26 mouse cellular contexts compared by ENCODE assay signal in the genomic region with DNA sequence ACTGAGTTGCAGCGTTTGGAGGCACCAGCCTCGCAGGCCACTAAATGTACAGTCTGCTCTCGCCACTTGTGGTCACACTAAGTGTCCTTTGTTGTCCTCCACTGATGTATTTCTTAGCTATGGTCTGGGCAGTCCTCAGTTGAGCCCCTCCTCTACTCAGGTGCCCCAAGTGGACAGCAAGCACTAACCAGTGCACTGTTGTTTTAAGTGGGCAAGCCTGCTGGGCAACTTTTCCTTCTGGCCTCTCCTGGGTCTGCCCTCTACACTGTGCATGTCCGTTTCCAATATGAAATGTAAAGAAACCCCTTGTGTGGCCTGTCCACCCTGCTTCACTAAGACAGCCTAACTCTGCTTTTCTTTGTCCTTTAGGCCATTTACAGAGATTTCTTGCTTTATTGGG. TPM values are rescaled to one million over a fixed set of nuclear protein-coding genes. Genes with fewer than 3 reads are reported as not detected.
DNase-seq lines count a peak whose midpoint lies in the region; ATAC-seq and TF ChIP-seq lines count a peak whose summit lies in the region.
"Had no signal": no experiment of that assay in that cellular context is flagged by ENCODE, and none has a peak within 500 bp of the region (broad histone marks: within the 10 kb centered on the region; RNA-seq: fewer than 3 reads in every experiment).

No protein-coding gene starts in this region.

- H3K4me1 ChIP-seq in forebrain, embryonic 10.5 days = peaks cover 25% of the 10 kb centered on the region
- no peaks in the 10 kb centered on the region for H3K4me1 ChIP-seq in forebrain, embryonic 11.5 days (replicated peaks; ENCODE audit: control insufficient read depth, insufficient read depth, low read length)
- H3K4me1 ChIP-seq in lung, embryonic 14.5 days (ENCODE audit: insufficient read depth) = no peaks in the 10 kb centered on the region
- H3K4me1 ChIP-seq: forebrain, embryonic 12.5 days had no signal

- TF ChIP-seq CTCF in lung, embryonic 14.5 days (IDR thresholded peaks at IDR 0.05; ENCODE audit: low read depth) = no peak

- peaks cover 79% of the 10 kb centered on the region for H3K36me3 ChIP-seq in forebrain, embryonic 10.5 days (replicated peaks)
- H3K36me3 ChIP-seq in forebrain, embryonic 11.5 days (ENCODE audit: control insufficient read depth, insufficient read depth, low read length) = no peaks in the 10 kb centered on the region; the same call in 1 of the 2 replicates
- H3K36me3 ChIP-seq in lung, embryonic 14.5 days (ENCODE audit: insufficient read depth) = peaks cover 64% of the 10 kb centered on the region

- 0 out of 2 replicates have a peak overlapping the region, but pooled peaks have one; percentile 8 for H3K27ac ChIP-seq in forebrain, embryonic 10.5 days
- H3K27ac ChIP-seq in forebrain, embryonic 11.5 days (ENCODE audit: low read depth, low read length) = no peak overlapping the region
- peak overlapping the region; percentile 67 for H3K27ac ChIP-seq in lung, embryonic 14.5 days (ENCODE audit: low read depth)
- H3K27ac ChIP-seq: forebrain, embryonic 12.5 days; heart, embryonic 13.5 days had no signal

- no peaks in the 10 kb centered on the region for H3K27me3 ChIP-seq in forebrain, embryonic 10.5 days (ENCODE audit: poor library complexity, severe bottlenecking)
- no peaks in the 10 kb centered on the region for H3K27me3 ChIP-seq in forebrain, embryonic 11.5 days (ENCODE audit: control insufficient read depth, insufficient read depth, low read length)
- H3K27me3 ChIP-seq in lung, embryonic 14.5 days (ENCODE audit: insufficient read depth, low read length) = no peaks in the 10 kb centered on the region
- H3K27me3 ChIP-seq: embryonic facial prominence, embryonic 15.5 days; forebrain, embryonic 12.5 days; heart, embryonic 13.5 days had no signal

- no peak for DNase-seq in forebrain, embryonic 10.5 days (ENCODE audit: extremely low spot score, low spot score)
- DNase-seq in forebrain, embryonic 11.5 days (ENCODE audit: low spot score) = no peak
- peak; percentile 42 for DNase-seq in lung, embryonic 14.5 days
- peak; percentile 68 for DNase-seq in lung, postnatal 10 days
- DNase-seq in lung, postnatal 4 days = peak; percentile 68 to 82
- no peak for DNase-seq in left cerebral cortex, adult 8-10 months (ENCODE audit: low spot score in 2 of 2)
- DNase-seq in thymus, postnatal 14 days = no peak
- no peak for DNase-seq in liver
- DNase-seq: adrenal gland, adult 8-10 months; adrenal gland, postnatal 36 days; B cell, adult 2 months; cerebellum, adult 2 months; cerebellum, postnatal 10 days; embryo, embryonic 11 days; gastrocnemius, postnatal 14 days; heart, adult 11 months; heart, postnatal 36 days had no signal

- ATAC-seq in forebrain, embryonic 11.5 days (replicated peaks; ENCODE audit: low FRiP score) = no peak
- ATAC-seq in lung, embryonic 14.5 days (ENCODE audit: insufficient read depth) = peak; percentile 57; the same call in 1 of the 2 replicates
- ATAC-seq: CD4-positive, CD25-positive, alpha-beta regulatory T cell, adult 4 months; forebrain, embryonic 16.5 days had no signal

- no peak overlapping the region for H3K4me2 ChIP-seq in forebrain, embryonic 11.5 days (ENCODE audit: low read depth, low read length, severe bottlenecking)
- no peak overlapping the region for H3K4me2 ChIP-seq in lung, embryonic 14.5 days
- H3K4me2 ChIP-seq: embryonic facial prominence, embryonic 15.5 days; forebrain, embryonic 12.5 days; heart, embryonic 13.5 days had no signal

- 91% methylated on average over 4 of the region's 4 CpGs for WGBS in forebrain, embryonic 10.5 days
- 92% methylated on average over 4 of the region's 4 CpGs for WGBS in forebrain, embryonic 11.5 days
- 64% methylated on average over 4 of the region's 4 CpGs for WGBS in lung, embryonic 14.5 days

- H3K4me3 ChIP-seq in forebrain, embryonic 10.5 days = no peak overlapping the region
- H3K4me3 ChIP-seq in forebrain, embryonic 11.5 days (ENCODE audit: low read depth, low read length) = no peak overlapping the region
- H3K4me3 ChIP-seq in lung, embryonic 14.5 days (ENCODE audit: low read depth, low read length) = no peak overlapping the region
- H3K4me3 ChIP-seq: embryonic facial prominence, embryonic 15.5 days; erythroblast, embryonic 14.5 days; forebrain, embryonic 12.5 days; heart, embryonic 13.5 days had no signal

- H3K9me3 ChIP-seq in forebrain, embryonic 10.5 days = no peaks in the 10 kb centered on the region
- no peaks in the 10 kb centered on the region for H3K9me3 ChIP-seq in forebrain, embryonic 11.5 days (ENCODE audit: control insufficient read depth, low read length)
- H3K9me3 ChIP-seq in lung, embryonic 14.5 days (ENCODE audit: low read depth, low read length) = no peaks in the 10 kb centered on the region
- H3K9me3 ChIP-seq: embryonic facial prominence, embryonic 15.5 days; forebrain, embryonic 12.5 days; G1E; heart, embryonic 13.5 days had no signal

- H3K9ac ChIP-seq in forebrain, embryonic 11.5 days (ENCODE audit: low read length) = no peak overlapping the region
- no peak overlapping the region for H3K9ac ChIP-seq in lung, embryonic 14.5 days
- H3K9ac ChIP-seq: embryonic facial prominence, embryonic 15.5 days; forebrain, embryonic 12.5 days; heart, embryonic 13.5 days had no signal

RNA-seq across cellular contexts. Expression of a gene that starts 15.0 kb away (rescaled TPM):
- polyA plus RNA-seq in forebrain, embryonic 10.5 days (2016; fragmentation: Nextera tagmentation; extraction: Ambion mirVana) = 0.32 and 0.36 TPM in 2 replicates
- 0.27 and 0.28 TPM in 2 replicates for polyA plus RNA-seq in forebrain, embryonic 11.5 days (2014; fragmentation: Nextera tagmentation; extraction: Ambion mirVana)
- polyA plus RNA-seq in lung, embryonic 14.5 days (2014; fragmentation: Nextera tagmentation; extraction: Ambion mirVana) = 0.14 and 0.39 TPM in 2 replicates
- total RNA-seq in left cerebral cortex, adult 8-10 months (2022) = 1 to 10 TPM; 1.4 to 2.0 (median 1.9) TPM
- total RNA-seq: G1E; gastrocnemius, adult 18-20 months; gastrocnemius, postnatal 14 days; heart, postnatal 36 days had no signal
- polyA plus RNA-seq: CD4-positive, CD25-positive, alpha-beta regulatory T cell, adult 4 months; embryonic facial prominence, embryonic 15.5 days; erythroblast, embryonic 14.5 days; G1E; heart, postnatal 0 days had no signal

RNA-seq across cellular contexts. Expression of a gene that starts 21.8 kb away (rescaled TPM):
- polyA plus RNA-seq in forebrain, embryonic 10.5 days (2016; fragmentation: Nextera tagmentation; extraction: Ambion mirVana) = 69.8 and 70.4 TPM in 2 replicates
- 62.7 and 75.8 TPM in 2 replicates for polyA plus RNA-seq in forebrain, embryonic 11.5 days (2014; fragmentation: Nextera tagmentation; extraction: Ambion mirVana)
- polyA plus RNA-seq in lung, embryonic 14.5 days (2014; fragmentation: Nextera tagmentation; extraction: Ambion mirVana) = 68.9 and 69.4 TPM in 2 replicates
- 10 to 100 TPM; 72.9 to 80.6 (median 76.1) TPM for total RNA-seq in left cerebral cortex, adult 8-10 months (2022)

RNA-seq across cellular contexts. Expression of a gene that starts 50.8 kb away (rescaled TPM):
- 7.2 and 7.6 TPM in 2 replicates for polyA plus RNA-seq in forebrain, embryonic 10.5 days (2016; fragmentation: Nextera tagmentation; extraction: Ambion mirVana)
- polyA plus RNA-seq in forebrain, embryonic 11.5 days (2014; fragmentation: Nextera tagmentation; extraction: Ambion mirVana) = 7.6 and 7.9 TPM in 2 replicates
- polyA plus RNA-seq in lung, embryonic 14.5 days (2014; fragmentation: Nextera tagmentation; extraction: Ambion mirVana) = 29.6 and 30.3 TPM in 2 replicates
- 10 to 100 TPM in 1 of 4 experiments, 1 to 10 TPM in 3; 7.7 to 10.5 (median 9.0) TPM for total RNA-seq in left cerebral cortex, adult 8-10 months (2022)
- polyA plus RNA-seq: CD4-positive, CD25-positive, alpha-beta regulatory T cell, adult 4 months had no signal

Comparison
In these comparisons a context has a peak if more than half of its experiments do, and no peak if none do; other contexts are left out.
1. DNase-seq: peak in lung, embryonic 14.5 days (single experiment), lung, postnatal 10 days (single experiment) and lung, postnatal 4 days (2 of 2); none in forebrain, embryonic 10.5 days (single experiment), forebrain, embryonic 11.5 days (single experiment), left cerebral cortex, adult 8-10 months (0 of 2), thymus, postnatal 14 days (single experiment) and liver (single experiment).